Mouse (Mus musculus) embryonic facial prominence, embryonic 14.5 days (tissue): Measurements from ENCODE around the gene Gsdma2. TPM values are rescaled to one million over a fixed set of nuclear protein-coding genes. Genes with fewer than 3 reads are reported as not detected.
"Not testable (repeated sequence)": the region's sequence is repeated elsewhere in the genome, so short reads cannot be mapped to it uniquely, and the experiment has no call there.

Experiments used
- ATAC-seq: fragments of 200-750 bp; cut with Nextera tagmentation; 2 replicates; pipeline ENCODE4 v1.8.0; 2017; ENCODE audit warnings: low read depth, moderate number of reproducible peaks, moderate TSS enrichment
- DNase-seq: peaks from one replicate; pipeline ENCODE4 v3.0.0-alpha.2; 2015; ENCODE audit warnings: low spot score
- H3K27ac ChIP-seq: fragments of 300-500 bp; sonication (generic); replicated peaks from 2 replicates; pipeline ENCODE4 v1.5.1; 2014; ENCODE audit warnings: low read depth, mild to moderate bottlenecking, low read length, moderate library complexity
- H3K27me3 ChIP-seq: fragments of 300-500 bp; sonication (generic); replicated peaks from 2 replicates; pipeline ENCODE4 v1.6.1; 2014; ENCODE audit warnings: low read length; ENCODE audit not compliant: control insufficient read depth, insufficient read depth
- H3K36me3 ChIP-seq: fragments of 300-500 bp; sonication (generic); 2 replicates; pipeline ENCODE4 v1.6.1; 2014; ENCODE audit warnings: low read length, mixed read lengths; ENCODE audit not compliant: control insufficient read depth, insufficient read depth
- H3K4me1 ChIP-seq: fragments of 300-500 bp; sonication (generic); 2 replicates; pipeline ENCODE4 v1.6.1; 2014; ENCODE audit warnings: antibody characterized with exemption, low read length; ENCODE audit not compliant: control insufficient read depth, insufficient read depth
- H3K4me2 ChIP-seq: fragments of 300-500 bp; sonication (generic); 2 replicates; pipeline ENCODE4 v1.6.1; 2014; ENCODE audit warnings: low read depth, mild to moderate bottlenecking, low read length, moderate library complexity, mixed read lengths
- H3K4me3 ChIP-seq: fragments of 300-500 bp; sonication (generic); 2 replicates; pipeline ENCODE4 v1.5.1; 2014; ENCODE audit warnings: low read depth, mild to moderate bottlenecking, low read length
- H3K9ac ChIP-seq: fragments of 300-500 bp; sonication (generic); 2 replicates; pipeline ENCODE4 v1.6.1; 2014; ENCODE audit warnings: low read depth, mild to moderate bottlenecking, low read length, moderate library complexity, mixed read lengths
- H3K9me3 ChIP-seq: fragments of 300-500 bp; sonication (generic); 2 replicates; pipeline ENCODE4 v1.6.1; 2016; ENCODE audit warnings: low read length; ENCODE audit not compliant: control insufficient read depth
- WGBS: fragments of 180-500 bp; shearing (Covaris S2); extraction: QIAGEN DNeasy Blood & Tissue Kit; methylation state at CpG from one replicate; pipeline ENCODE4 v1.1.7; 2014; 5-methylcytosine and 5-hydroxymethylcytosine counted together
- polyA plus RNA-seq: library from polyadenylated mRNA; unstranded; fragments of >200 nt; fragmentation: Nextera tagmentation; extraction: Ambion mirVana; gene quantifications from 2 replicates; pipeline ENCODE4 v1.2.1, GENCODE M21; 2014

Gene Gsdma2
- polyA plus RNA-seq: not detected in 2 replicates

DNA sequence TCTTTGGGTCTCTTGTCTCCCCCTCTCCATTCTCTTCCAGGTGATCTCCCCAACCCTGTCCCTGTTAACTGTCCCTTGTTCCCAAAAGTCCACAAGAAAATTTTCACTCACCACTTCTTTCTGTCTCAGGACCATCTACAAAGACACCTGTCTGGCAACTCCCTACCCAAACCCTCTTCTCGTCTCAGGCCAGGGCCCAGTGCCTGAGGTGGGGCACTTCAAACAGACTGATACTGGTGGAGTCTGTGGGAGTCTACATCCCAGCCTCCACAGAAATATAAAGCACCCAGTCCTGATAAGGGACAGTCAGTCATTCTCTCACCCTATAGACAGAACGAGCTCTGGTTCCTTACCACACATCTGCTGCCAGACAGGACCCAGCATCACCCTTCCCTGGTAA, at the start of gene Gsdma2:
Gene Gsdma2 (plus strand): TSS at position 301 of the 400 bp plus-strand sequence.
- no peak within 1 kb of the TSS for H3K27ac ChIP-seq
- H3K36me3 ChIP-seq: no peaks in the 10 kb centered on the region
- H3K4me3 ChIP-seq: no peak within 1 kb of the TSS
- H3K4me1 ChIP-seq: no peaks in the 10 kb centered on the region
- no peaks in the 10 kb centered on the region for H3K27me3 ChIP-seq
- DNase-seq (no peak), ATAC-seq (no peak)
- H3K9ac ChIP-seq: no peak within 1 kb of the TSS
- 45% methylated on average over 2 of the region's 2 CpGs for WGBS
- H3K4me2 ChIP-seq: no peak within 1 kb of the TSS
- H3K9me3 ChIP-seq: no peaks in the 10 kb centered on the region

DNA sequence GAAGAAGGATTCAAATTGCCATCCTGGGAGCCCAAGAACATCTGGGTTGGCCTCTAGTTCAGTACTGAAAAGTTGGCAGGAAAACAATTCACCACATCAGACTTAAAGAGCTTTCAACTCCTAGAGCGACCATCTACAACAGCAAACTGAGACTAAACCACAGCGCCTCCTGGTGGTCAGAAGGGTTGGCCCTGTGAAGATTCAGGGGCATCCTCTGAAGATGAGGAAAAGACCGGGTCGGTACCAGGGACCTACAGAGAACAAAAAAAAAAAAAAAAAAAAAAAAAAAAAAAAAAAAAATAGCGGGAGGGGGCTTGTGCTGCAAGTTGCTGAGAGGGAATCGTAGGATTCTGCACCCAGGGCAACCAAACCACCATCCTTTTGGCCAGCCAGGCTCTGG, 49.2 kb upstream of the Gsdma2 start:
- H3K9me3 ChIP-seq: no peaks in the 10 kb centered on the region
- H3K27me3 ChIP-seq: peaks cover 11% of the 10 kb centered on the region
- ATAC-seq (0 out of 2 replicates have a peak, but pooled peaks have one; percentile 50), DNase-seq (peak; percentile 76)
- no peaks in the 10 kb centered on the region for H3K4me1 ChIP-seq
- no peaks in the 10 kb centered on the region for H3K36me3 ChIP-seq
- H3K27ac ChIP-seq: no peak overlapping the region
- no peak overlapping the region for H3K4me2 ChIP-seq
- no peak overlapping the region for H3K9ac ChIP-seq
- H3K4me3 ChIP-seq: no peak overlapping the region
- WGBS: 29% methylated on average over 6 of the region's 6 CpGs

DNA sequence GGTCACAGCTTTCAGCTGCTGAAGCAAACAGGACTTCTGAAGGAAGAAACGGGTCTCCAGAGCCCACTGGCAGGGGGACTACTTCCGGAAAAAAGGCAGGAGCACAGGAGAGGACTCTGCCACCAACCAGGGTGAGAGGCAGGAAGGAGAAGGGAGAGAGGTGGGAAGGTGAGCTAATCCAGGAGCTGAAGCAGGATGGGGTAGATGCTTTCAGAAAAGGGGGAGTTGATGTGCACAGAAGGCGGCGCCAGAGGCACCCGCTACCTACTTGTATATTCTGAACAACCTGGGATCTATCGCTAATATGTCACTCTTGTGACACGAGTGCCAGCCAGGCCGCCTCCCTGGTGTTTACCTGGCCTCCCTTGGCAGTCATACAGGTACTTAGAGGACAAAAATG, 48.6 kb upstream of the Gsdma2 start, which contains the start of gene Lrrc3c:
Gene Lrrc3c (plus strand): TSS at position 301 of the 400 bp plus-strand sequence.
- H3K4me2 ChIP-seq: no peak within 1 kb of the TSS
- no peak for DNase-seq
- no peak within 1 kb of the TSS for H3K4me3 ChIP-seq
- peaks cover 11% of the 10 kb centered on the region for H3K27me3 ChIP-seq
- no peaks in the 10 kb centered on the region for H3K4me1 ChIP-seq
- no peaks in the 10 kb centered on the region for H3K9me3 ChIP-seq
- no peak for ATAC-seq
- H3K27ac ChIP-seq: no peak within 1 kb of the TSS
- H3K36me3 ChIP-seq: no peaks in the 10 kb centered on the region
- H3K9ac ChIP-seq: no peak within 1 kb of the TSS
- WGBS: 77% methylated on average over 8 of the region's 8 CpGs

DNA sequence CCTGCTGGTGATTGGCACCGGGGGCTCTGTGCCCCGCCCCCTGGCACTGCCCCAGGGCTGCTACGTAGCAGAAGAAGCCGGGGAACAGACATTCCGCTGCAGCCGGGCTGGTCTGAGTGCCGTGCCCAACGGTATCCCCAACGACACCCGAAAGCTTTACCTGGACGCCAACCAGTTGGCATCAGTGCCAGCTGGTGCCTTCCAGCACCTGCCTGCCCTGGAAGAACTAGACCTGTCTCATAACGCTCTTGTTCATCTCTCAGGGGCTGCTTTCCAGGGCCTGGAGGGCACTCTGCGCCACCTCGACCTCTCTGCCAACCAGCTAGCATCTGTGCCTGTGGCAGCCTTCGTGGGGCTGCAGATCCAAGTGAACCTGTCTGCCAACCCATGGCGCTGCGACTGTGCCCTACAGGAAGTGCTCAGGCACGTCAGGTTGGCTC, 47.7 kb upstream of the Gsdma2 start:
- Histone ChIP-seq H3K4me1 (no peaks in the 10 kb centered on the region), H3K4me2 (no peak overlapping the region), H3K9me3 (no peaks in the 10 kb centered on the region), H3K9ac (no peak overlapping the region), H3K36me3 (no peaks in the 10 kb centered on the region), H3K27me3 (peaks cover 11% of the 10 kb centered on the region), H3K4me3 (no peak overlapping the region), H3K27ac (no peak overlapping the region)
- no peak for ATAC-seq
- 57% methylated on average over 18 of the region's 18 CpGs for WGBS
- DNase-seq: no peak

DNA sequence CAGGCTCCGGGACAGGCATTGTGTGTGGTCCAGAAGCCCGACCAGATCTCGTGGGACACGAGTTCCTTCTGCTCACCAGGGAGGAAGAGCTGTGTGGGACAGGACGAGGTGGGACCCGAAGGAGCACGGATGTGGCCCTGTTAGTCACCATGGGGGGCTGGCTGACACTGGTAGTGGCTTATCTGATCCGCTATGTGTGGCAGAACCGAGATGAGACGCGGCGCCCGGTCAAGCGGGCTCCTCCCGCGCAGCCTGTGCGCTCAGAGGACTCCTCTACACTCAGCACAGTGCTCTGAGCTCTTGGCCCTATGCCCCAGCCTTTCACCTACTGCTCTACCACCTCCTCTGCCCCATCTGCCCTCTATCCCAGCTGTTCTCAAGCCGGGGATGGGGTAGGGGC, 47.3 kb upstream of the Gsdma2 start:
- DNase-seq: no peak
- Histone ChIP-seq H3K27me3 (peaks cover 11% of the 10 kb centered on the region), H3K36me3 (no peaks in the 10 kb centered on the region), H3K9ac (no peak overlapping the region), H3K9me3 (no peaks in the 10 kb centered on the region), H3K27ac (no peak overlapping the region), H3K4me1 (no peaks in the 10 kb centered on the region), H3K4me2 (no peak overlapping the region), H3K4me3 (no peak overlapping the region)
- ATAC-seq: no peak
- 32% methylated on average over 11 of the region's 18 CpGs for WGBS

DNA sequence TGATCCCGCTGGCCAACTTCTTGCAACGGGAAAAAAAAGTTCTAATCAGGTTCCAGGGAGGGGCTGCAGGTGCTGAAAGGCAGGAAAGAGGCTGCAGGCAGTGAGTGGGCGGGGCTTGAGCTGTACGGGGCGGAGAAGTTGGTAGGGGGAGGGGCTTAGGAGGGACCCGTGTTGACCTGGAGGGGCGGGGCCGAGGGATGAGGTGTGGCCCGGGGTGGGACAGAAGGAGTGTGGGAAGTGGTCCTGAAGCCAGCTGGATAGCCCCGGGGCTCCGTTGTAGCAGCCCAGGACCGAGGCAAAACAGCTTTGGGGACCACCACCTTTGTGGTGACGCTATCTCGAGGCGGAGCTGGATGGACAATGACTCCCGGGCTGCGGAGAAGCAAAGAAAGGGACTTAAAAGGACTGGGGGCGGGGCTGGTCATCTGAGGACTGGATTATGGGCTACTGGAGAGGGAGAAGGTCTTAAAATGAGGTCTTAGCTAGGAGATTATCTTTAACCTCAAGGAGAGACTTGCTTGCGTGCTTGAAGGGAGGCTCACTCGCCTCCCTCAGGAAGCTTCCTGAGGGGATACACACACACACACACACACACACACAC, 44.4 kb upstream of the Gsdma2 start:
- no peaks in the 10 kb centered on the region for H3K4me1 ChIP-seq
- H3K36me3 ChIP-seq: no peaks in the 10 kb centered on the region
- peak overlapping the region; percentile 20 for H3K4me3 ChIP-seq
- H3K4me2 ChIP-seq: peak overlapping the region; percentile 48
- WGBS: 2% methylated on average over 20 of the region's 20 CpGs
- peak; percentile 69 for ATAC-seq
- peaks cover 11% of the 10 kb centered on the region for H3K27me3 ChIP-seq
- H3K9me3 ChIP-seq: no peaks in the 10 kb centered on the region
- DNase-seq: peak; percentile 37
- H3K9ac ChIP-seq: no peak overlapping the region
- H3K27ac ChIP-seq: no peak overlapping the region

DNA sequence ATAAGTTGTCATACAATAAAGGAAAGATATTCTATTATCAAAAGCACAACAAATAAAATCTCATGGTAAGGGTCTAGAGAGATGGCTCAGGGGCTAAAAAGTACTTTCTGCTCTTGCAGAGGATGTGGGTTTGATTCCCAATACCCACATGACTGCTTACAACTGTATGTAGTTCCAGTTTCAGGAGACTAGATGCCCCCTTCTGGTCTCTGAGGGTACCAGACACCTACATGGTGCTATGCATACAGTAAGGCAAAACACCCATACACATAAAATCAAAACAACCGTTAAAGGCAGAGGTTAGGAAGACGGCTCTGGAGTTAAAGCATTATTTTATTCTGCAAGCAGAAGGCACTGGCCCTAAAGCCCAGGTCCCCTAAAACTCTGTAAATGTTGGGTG, 42.6 kb upstream of the Gsdma2 start:
- no peak for DNase-seq
- Histone ChIP-seq H3K27ac (no peak overlapping the region), H3K9me3 (no peaks in the 10 kb centered on the region), H3K9ac (no peak overlapping the region), H3K4me1 (no peaks in the 10 kb centered on the region), H3K36me3 (no peaks in the 10 kb centered on the region), H3K4me3 (no peak overlapping the region), H3K4me2 (no peak overlapping the region), H3K27me3 (peaks cover 7% of the 10 kb centered on the region)
- no peak for ATAC-seq
- 79% methylated on average over 2 of the region's 2 CpGs for WGBS

DNA sequence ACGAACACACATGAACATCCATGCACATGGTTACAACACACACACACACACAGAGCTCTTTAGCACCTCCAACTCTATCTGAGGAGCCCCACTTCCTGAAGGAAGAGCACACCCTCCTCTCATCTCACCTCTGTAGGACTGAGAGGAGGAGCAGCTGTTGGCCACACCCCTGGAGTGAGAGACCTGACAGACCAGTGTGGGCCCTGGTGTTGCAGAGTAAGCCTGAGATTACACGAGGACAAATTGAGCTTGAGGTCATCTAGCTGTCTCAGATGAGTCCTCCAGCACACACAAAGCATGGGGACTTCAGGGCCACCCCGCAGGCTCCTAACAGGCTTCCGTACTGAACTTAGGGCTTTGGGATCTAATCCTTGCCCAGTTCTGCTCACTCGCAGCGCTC, 41.6 kb upstream of the Gsdma2 start:
- H3K27me3 ChIP-seq, H3K4me2 ChIP-seq, ATAC-seq, H3K36me3 ChIP-seq, H3K4me3 ChIP-seq, H3K4me1 ChIP-seq, DNase-seq, H3K27ac ChIP-seq, H3K9ac ChIP-seq, H3K9me3 ChIP-seq: not testable (repeated sequence)
- 63% methylated on average over 6 of the region's 6 CpGs for WGBS

DNA sequence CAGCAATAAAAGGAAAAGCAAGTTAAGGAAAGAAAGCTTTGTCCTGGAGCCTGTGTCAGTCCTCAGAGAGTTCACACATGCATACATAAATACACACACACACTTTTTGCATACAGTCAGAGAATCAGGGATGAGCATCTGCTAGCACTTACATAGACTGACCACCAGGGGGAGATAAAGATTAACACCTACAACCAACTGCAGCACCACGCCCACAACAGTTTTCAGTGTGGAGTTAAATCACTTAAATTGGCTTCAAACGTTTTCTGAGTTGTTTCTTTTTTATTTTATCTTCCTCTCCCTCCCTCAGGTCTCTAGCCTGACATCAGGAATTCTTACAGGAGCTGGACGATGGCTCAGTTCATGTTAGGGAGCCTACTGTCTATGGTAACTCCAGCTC, 39.8 kb upstream of the Gsdma2 start:
- no peak overlapping the region for H3K4me3 ChIP-seq
- peak; percentile 84 for DNase-seq
- H3K27ac ChIP-seq: no peak overlapping the region
- H3K27me3 ChIP-seq: peaks cover 3% of the 10 kb centered on the region; the same call in 1 of the 2 replicates
- no peaks in the 10 kb centered on the region for H3K4me1 ChIP-seq
- no peak overlapping the region for H3K4me2 ChIP-seq
- no peak for ATAC-seq
- H3K9ac ChIP-seq: no peak overlapping the region
- no peaks in the 10 kb centered on the region for H3K36me3 ChIP-seq
- 12% methylated on average over 3 of the region's 3 CpGs for WGBS
- no peaks in the 10 kb centered on the region for H3K9me3 ChIP-seq
